Mouse (Mus musculus) monocyte, adult 2 months (primary cell): ENCODE data around the gene Tbc1d7.

Experiments
- DNase-seq, 2 experiments: peaks; one replicate each; pipeline ENCODE4 v3.0.0; 2022; ENCODE audit warnings: low spot score in 2 of 2, low read depth in 1 of 2

Gene Tbc1d7

GRCm38 (mm10) chr13:43171020-43171710 is at the start of gene Tbc1d7:
TSS of gene Tbc1d7 (minus strand) at chr13:43171501.
- DNase-seq: peak; percentile 91 to 97

- DNase-seq: no peak
These were observed 49.3 kb upstream of the Tbc1d7 start for GRCm38 (mm10) chr13:43220635-43221034.

GRCm38 (mm10) chr13:43218764-43219163 is 47.5 kb upstream of the Tbc1d7 start:
- no peak for DNase-seq

GRCm38 (mm10) chr13:43218284-43218683 is 47.0 kb upstream of the Tbc1d7 start:
- no peak for DNase-seq

GRCm38 (mm10) chr13:43217686-43218085 is 46.4 kb upstream of the Tbc1d7 start:
- no peak for DNase-seq

- DNase-seq: no peak
These were observed 45.8 kb upstream of the Tbc1d7 start for GRCm38 (mm10) chr13:43217059-43217458.

GRCm38 (mm10) chr13:43215994-43216706 is 44.8 kb upstream of the Tbc1d7 start:
- DNase-seq: no peak

GRCm38 (mm10) chr13:43215144-43215993 is 44.1 kb upstream of the Tbc1d7 start:
- no peak for DNase-seq

- no peak for DNase-seq
These were observed 41.0 kb upstream of the Tbc1d7 start for GRCm38 (mm10) chr13:43212338-43212737.

GRCm38 (mm10) chr13:43210956-43211355 is 39.7 kb upstream of the Tbc1d7 start:
- no peak for DNase-seq

- DNase-seq: peak in 1 of 2 experiments; percentile 56
These were observed 38.3 kb upstream of the Tbc1d7 start for GRCm38 (mm10) chr13:43209560-43209959.

GRCm38 (mm10) chr13:43208914-43209439 is 37.7 kb upstream of the Tbc1d7 start:
- peak; percentile 33 to 44 for DNase-seq

- DNase-seq: no peak
These were observed 34.9 kb upstream of the Tbc1d7 start for GRCm38 (mm10) chr13:43206118-43206683.

GRCm38 (mm10) chr13:43203641-43204040 is 32.3 kb upstream of the Tbc1d7 start:
- no peak for DNase-seq

GRCm38 (mm10) chr13:43203234-43203633 is 31.9 kb upstream of the Tbc1d7 start:
- no peak for DNase-seq

GRCm38 (mm10) chr13:43202351-43202750 is 31.1 kb upstream of the Tbc1d7 start:
- DNase-seq: no peak

- no peak for DNase-seq
These were observed 29.7 kb upstream of the Tbc1d7 start for GRCm38 (mm10) chr13:43201033-43201432.

GRCm38 (mm10) chr13:43200473-43200872 is 29.2 kb upstream of the Tbc1d7 start:
- no peak for DNase-seq

GRCm38 (mm10) chr13:43199749-43200148 is 28.4 kb upstream of the Tbc1d7 start:
- DNase-seq: no peak

- no peak for DNase-seq
These were observed 28.0 kb upstream of the Tbc1d7 start for GRCm38 (mm10) chr13:43199282-43199681.

- DNase-seq: no peak
These were observed 25.9 kb upstream of the Tbc1d7 start for GRCm38 (mm10) chr13:43197187-43197586.
